Mouse (Mus musculus) hindbrain, postnatal 0 days (tissue): Measurements from ENCODE around the gene Ap1m2. TPM values are rescaled to one million over a fixed set of nuclear protein-coding genes. Genes with fewer than 3 reads are reported as not detected.

ENCODE experiments used
- ATAC-seq: fragments of 200-750 bp; cut with Nextera tagmentation; 2 replicates; pipeline ENCODE4 v1.8.0; 2017; ENCODE audit warnings: mild to moderate bottlenecking, moderate TSS enrichment, moderate library complexity
- DNase-seq: peaks from one replicate; pipeline ENCODE4 v3.0.0-alpha.2; 2015; ENCODE audit warnings: low spot score
- H3K27ac ChIP-seq: fragments of 300-500 bp; sonication (generic); 2 replicates; pipeline ENCODE4 v1.5.1; 2014; ENCODE audit warnings: mild to moderate bottlenecking
- H3K27me3 ChIP-seq: fragments of 300-500 bp; sonication (generic); 2 replicates; pipeline ENCODE4 v1.6.1; 2014; ENCODE audit warnings: low read length, mixed read lengths; ENCODE audit not compliant: insufficient read depth
- H3K36me3 ChIP-seq: fragments of 300-500 bp; sonication (generic); 2 replicates; pipeline ENCODE4 v1.6.1; 2014; ENCODE audit warnings: low read length, mixed read lengths; ENCODE audit not compliant: insufficient read depth
- H3K4me1 ChIP-seq: fragments of 300-500 bp; sonication (generic); 2 replicates; pipeline ENCODE4 v1.6.1; 2014; ENCODE audit warnings: antibody characterized with exemption, low read length, mixed read lengths; ENCODE audit not compliant: insufficient read depth
- H3K4me2 ChIP-seq: fragments of 300-500 bp; sonication (generic); 2 replicates; pipeline ENCODE4 v1.6.1; 2014; ENCODE audit warnings: low read depth, mild to moderate bottlenecking, low read length, moderate library complexity, mixed read lengths
- H3K4me3 ChIP-seq: fragments of 300-500 bp; sonication (generic); 2 replicates; pipeline ENCODE4 v1.5.1; 2014; ENCODE audit warnings: low read length
- H3K9ac ChIP-seq: fragments of 300-500 bp; sonication (generic); replicated peaks from 2 replicates; pipeline ENCODE4 v1.6.1; 2014; ENCODE audit warnings: mild to moderate bottlenecking, low read length, moderate library complexity, mixed read lengths
- H3K9me3 ChIP-seq: fragments of 300-500 bp; sonication (generic); 2 replicates; pipeline ENCODE4 v1.6.1; 2016; ENCODE audit warnings: low read length, mixed read lengths
- CTCF ChIP-seq: IDR thresholded peaks from 2 replicates; pipeline ENCODE4 v1.5.1; 2016; ENCODE audit warnings: antibody characterized with exemption, control low read depth, low read depth
- WGBS: fragments of 180-500 bp; shearing (Covaris S2); extraction: QIAGEN DNeasy Blood & Tissue Kit; methylation state at CpG from one replicate; pipeline ENCODE4 v1.1.7; 2014; 5-methylcytosine and 5-hydroxymethylcytosine counted together
- polyA plus RNA-seq: library from polyadenylated mRNA; unstranded; fragments of >200 nt; fragmentation: Nextera tagmentation; extraction: Ambion mirVana; gene quantifications from 2 replicates; pipeline ENCODE4 v1.2.1, GENCODE M21; 2015
- total RNA-seq: library from RNA; depleted of rRNA; stranded (reverse); fragments of >200 nt; gene quantifications from 2 replicates; pipeline ENCODE4 v1.2.3, GENCODE M21; 2014; rRNA removed

Ap1m2 gene
- total and polyA plus RNA-seq, 2 experiments from 2014 or later, result 2.5 to 3.9 TPM

GRCm38 (mm10) chr9:21244428-21245112 is 67.6 kb downstream of the Ap1m2 start:
- Histone ChIP-seq H3K36me3 (no peaks in the 10 kb centered on the region), H3K4me1 (no peaks in the 10 kb centered on the region), H3K9ac (peak overlapping the region; percentile 52), H3K27me3 (peaks cover 43% of the 10 kb centered on the region), H3K4me2 (peak overlapping the region; percentile 80), H3K9me3 (no peaks in the 10 kb centered on the region), H3K27ac (peak overlapping the region; percentile 67), H3K4me3 (peak overlapping the region; percentile 47)
- TF ChIP-seq CTCF, result 0 out of 2 replicates have a peak, but pooled peaks have one; percentile 9
- WGBS, result 1% methylated on average over 72 of the region's 72 CpGs
- peak; percentile 45 for DNase-seq
- peak; percentile 59 for ATAC-seq

Other genes starting within 250 kb of the Ap1m2 start
- 1.1 and 2.2 TPM in 2 replicates for gene Zglp1, start 245.2 kb downstream of the Ap1m2 start, total RNA-seq
- gene Zglp1, start 245.2 kb downstream of the Ap1m2 start, polyA plus RNA-seq, result 0.16 TPM in 1 of 2 replicates, not detected in the other
- gene Gm49373, start 239.2 kb downstream of the Ap1m2 start, total RNA-seq, result 0.50 and 0.73 TPM in 2 replicates
- gene Gm49373, start 239.2 kb downstream of the Ap1m2 start, polyA plus RNA-seq, result 0.37 and 0.48 TPM in 2 replicates
- 70.9 and 95.6 TPM in 2 replicates for gene Fdx1l, start 238.7 kb downstream of the Ap1m2 start, total RNA-seq
- 83.9 and 86.5 TPM in 2 replicates for gene Fdx1l, start 238.7 kb downstream of the Ap1m2 start, polyA plus RNA-seq
- 0.11 and 2.7 TPM in 2 replicates for gene Gm38431, start 220.3 kb downstream of the Ap1m2 start, total RNA-seq
- gene Gm38431, start 220.3 kb downstream of the Ap1m2 start, polyA plus RNA-seq, result 0.16 and 0.96 TPM in 2 replicates
- gene Raver1, start 220.3 kb downstream of the Ap1m2 start, total RNA-seq, result 43.2 and 51.9 TPM in 2 replicates
- gene Raver1, start 220.3 kb downstream of the Ap1m2 start, polyA plus RNA-seq, result 19.7 and 21.7 TPM in 2 replicates
- 10.8 and 15.4 TPM in 2 replicates for gene Tyk2, start 181.1 kb downstream of the Ap1m2 start, total RNA-seq
- 5.7 and 6.2 TPM in 2 replicates for gene Tyk2, start 181.1 kb downstream of the Ap1m2 start, polyA plus RNA-seq
- gene Cdc37, start 162.4 kb downstream of the Ap1m2 start, total RNA-seq, result 20.1 and 21.4 TPM in 2 replicates
- gene Cdc37, start 162.4 kb downstream of the Ap1m2 start, polyA plus RNA-seq, result 173 and 181 TPM in 2 replicates
- 41.3 and 45.0 TPM in 2 replicates for gene Pde4a, start 146.6 kb downstream of the Ap1m2 start, total RNA-seq
- 46.4 and 47.7 TPM in 2 replicates for gene Pde4a, start 146.6 kb downstream of the Ap1m2 start, polyA plus RNA-seq
- gene Keap1, start 73.0 kb downstream of the Ap1m2 start, total RNA-seq, result 74.9 and 98.9 TPM in 2 replicates
- gene Keap1, start 73.0 kb downstream of the Ap1m2 start, polyA plus RNA-seq, result 59.4 and 60.9 TPM in 2 replicates
- gene S1pr5, start 63.9 kb downstream of the Ap1m2 start, total RNA-seq, result 4.9 and 8.2 TPM in 2 replicates
- 2.9 and 3.1 TPM in 2 replicates for gene S1pr5, start 63.9 kb downstream of the Ap1m2 start, polyA plus RNA-seq
- gene Atg4d, start 47.0 kb downstream of the Ap1m2 start, total RNA-seq, result 24.8 and 38.6 TPM in 2 replicates
- 32.1 and 35.5 TPM in 2 replicates for gene Atg4d, start 47.0 kb downstream of the Ap1m2 start, polyA plus RNA-seq
- 14.8 and 15.3 TPM in 2 replicates for gene Kri1, start 24.4 kb downstream of the Ap1m2 start, total RNA-seq
- 10.9 and 11.8 TPM in 2 replicates for gene Kri1, start 24.4 kb downstream of the Ap1m2 start, polyA plus RNA-seq
- 115 and 123 TPM in 2 replicates for gene Cdkn2d, start 20.9 kb downstream of the Ap1m2 start, total RNA-seq
- 134 and 142 TPM in 2 replicates for gene Cdkn2d, start 20.9 kb downstream of the Ap1m2 start, polyA plus RNA-seq
- 58.5 and 68.0 TPM in 2 replicates for gene Slc44a2, start 8.4 kb upstream of the Ap1m2 start, total RNA-seq
- 52.6 and 58.8 TPM in 2 replicates for gene Slc44a2, start 8.4 kb upstream of the Ap1m2 start, polyA plus RNA-seq
- gene Ilf3, start 55.5 kb upstream of the Ap1m2 start, total RNA-seq, result 89.5 and 108 TPM in 2 replicates
- 174 and 184 TPM in 2 replicates for gene Ilf3, start 55.5 kb upstream of the Ap1m2 start, polyA plus RNA-seq
- 37.1 and 46.7 TPM in 2 replicates for gene Qtrt1, start 99.5 kb upstream of the Ap1m2 start, total RNA-seq
- gene Qtrt1, start 99.5 kb upstream of the Ap1m2 start, polyA plus RNA-seq, result 38.6 and 44.5 TPM in 2 replicates
- gene Dnm2, start 112.6 kb upstream of the Ap1m2 start, total RNA-seq, result 75.3 and 80.4 TPM in 2 replicates
- gene Dnm2, start 112.6 kb upstream of the Ap1m2 start, polyA plus RNA-seq, result 53.5 and 58.6 TPM in 2 replicates
- gene Tmed1, start 197.9 kb upstream of the Ap1m2 start, total RNA-seq, result 50.2 and 61.3 TPM in 2 replicates
- gene Tmed1, start 197.9 kb upstream of the Ap1m2 start, polyA plus RNA-seq, result 59.2 and 65.8 TPM in 2 replicates
- 1.2 and 2.2 TPM in 2 replicates for gene AB124611, start 213.8 kb upstream of the Ap1m2 start, total RNA-seq
- 1.1 and 1.2 TPM in 2 replicates for gene AB124611, start 213.8 kb upstream of the Ap1m2 start, polyA plus RNA-seq
- 84.9 and 92.7 TPM in 2 replicates for gene Carm1, start 234.6 kb upstream of the Ap1m2 start, total RNA-seq
- gene Carm1, start 234.6 kb upstream of the Ap1m2 start, polyA plus RNA-seq, result 20.6 and 25.0 TPM in 2 replicates